Mouse (Mus musculus): ENCODE measurements around the gene Mad2l2. TPM values are rescaled to one million over a fixed set of nuclear protein-coding genes. Genes with fewer than 3 reads are reported as not detected.

Gene Mad2l2
- polyA plus RNA-seq, 1 experiment: 25.2 TPM

GRCm38 (mm10) chr4:148087907-148088527, 42.2 kb upstream of the Mad2l2 start, which contains the start of gene Agtrap:
Gene Agtrap (minus strand): TSS chr4:148088031.
- TF ChIP-seq CTCF (IDR thresholded peaks at IDR 0.05; ENCODE audit: extremely low read depth, insufficient read depth, low read length) (no peak), POLR2A (IDR thresholded peaks at IDR 0.05; ENCODE audit: extremely low read depth, insufficient read depth, low read length) (peak; percentile 30; the same call in 1 of the 2 replicates)
- Histone ChIP-seq H3K4me1 (ENCODE audit: control insufficient read depth, insufficient read depth, low read length) (no peaks in the 10 kb centered on the region), H3K4me3 (ENCODE audit: insufficient read depth, low read length) (peak within 1 kb of the TSS; percentile 7), H3K27ac (ENCODE audit: insufficient read depth, low read length) (no peak within 1 kb of the TSS)

GRCm38 (mm10) chr4:148089166-148089565, 41.0 kb upstream of the Mad2l2 start:
- Histone ChIP-seq H3K4me3 (ENCODE audit: insufficient read depth, low read length) (no peak overlapping the region), H3K4me1 (ENCODE audit: control insufficient read depth, insufficient read depth, low read length) (no peaks in the 10 kb centered on the region), H3K27ac (ENCODE audit: insufficient read depth, low read length) (no peak overlapping the region)
- TF ChIP-seq POLR2A (IDR thresholded peaks at IDR 0.05; ENCODE audit: extremely low read depth, insufficient read depth, low read length): no peak
- no peak for TF ChIP-seq CTCF (IDR thresholded peaks at IDR 0.05; ENCODE audit: extremely low read depth, insufficient read depth, low read length)

- no peaks in the 10 kb centered on the region for H3K4me1 ChIP-seq (ENCODE audit: control insufficient read depth, insufficient read depth, low read length)
- no peak overlapping the region for H3K27ac ChIP-seq (ENCODE audit: insufficient read depth, low read length)
- H3K4me3 ChIP-seq (ENCODE audit: insufficient read depth, low read length): no peak overlapping the region
- TF ChIP-seq POLR2A (IDR thresholded peaks at IDR 0.05; ENCODE audit: extremely low read depth, insufficient read depth, low read length) (no peak), CTCF (IDR thresholded peaks at IDR 0.05; ENCODE audit: extremely low read depth, insufficient read depth, low read length) (no peak)
Observed at GRCm38 (mm10) chr4:148091181-148091580, 39.0 kb upstream of the Mad2l2 start.

- no peaks in the 10 kb centered on the region for H3K4me1 ChIP-seq (ENCODE audit: control insufficient read depth, insufficient read depth, low read length)
- TF ChIP-seq POLR2A (IDR thresholded peaks at IDR 0.05; ENCODE audit: extremely low read depth, insufficient read depth, low read length) (no peak), CTCF (IDR thresholded peaks at IDR 0.05; ENCODE audit: extremely low read depth, insufficient read depth, low read length) (no peak)
Observed at GRCm38 (mm10) chr4:148092551-148093271, 37.5 kb upstream of the Mad2l2 start.

GRCm38 (mm10) chr4:148094161-148094560, 36.0 kb upstream of the Mad2l2 start:
- Histone ChIP-seq H3K4me3 (ENCODE audit: insufficient read depth, low read length) (no peak overlapping the region), H3K27ac (ENCODE audit: insufficient read depth, low read length) (no peak overlapping the region), H3K4me1 (ENCODE audit: control insufficient read depth, insufficient read depth, low read length) (no peaks in the 10 kb centered on the region)
- TF ChIP-seq POLR2A (IDR thresholded peaks at IDR 0.05; ENCODE audit: extremely low read depth, insufficient read depth, low read length) (no peak), CTCF (IDR thresholded peaks at IDR 0.05; ENCODE audit: extremely low read depth, insufficient read depth, low read length) (no peak)

More at GRCm38 (mm10) chr4:148092551-148093271, 37.5 kb upstream of the Mad2l2 start:
- H3K4me3 ChIP-seq (ENCODE audit: insufficient read depth, low read length): no peak overlapping the region
- H3K27ac ChIP-seq (ENCODE audit: insufficient read depth, low read length): no peak overlapping the region

- Histone ChIP-seq H3K4me1 (ENCODE audit: control insufficient read depth, insufficient read depth, low read length) (no peaks in the 10 kb centered on the region), H3K4me3 (ENCODE audit: insufficient read depth, low read length) (no peak overlapping the region), H3K27ac (ENCODE audit: insufficient read depth, low read length) (no peak overlapping the region)
- TF ChIP-seq CTCF (IDR thresholded peaks at IDR 0.05; ENCODE audit: extremely low read depth, insufficient read depth, low read length): no peak
- TF ChIP-seq POLR2A (IDR thresholded peaks at IDR 0.05; ENCODE audit: extremely low read depth, insufficient read depth, low read length): no peak
Observed at GRCm38 (mm10) chr4:148095081-148095480, 35.1 kb upstream of the Mad2l2 start.

GRCm38 (mm10) chr4:148097936-148098335, 32.2 kb upstream of the Mad2l2 start:
- Histone ChIP-seq H3K27ac (ENCODE audit: insufficient read depth, low read length) (no peak overlapping the region), H3K4me3 (ENCODE audit: insufficient read depth, low read length) (no peak overlapping the region), H3K4me1 (ENCODE audit: control insufficient read depth, insufficient read depth, low read length) (no peaks in the 10 kb centered on the region)
- TF ChIP-seq POLR2A (IDR thresholded peaks at IDR 0.05; ENCODE audit: extremely low read depth, insufficient read depth, low read length) (no peak), CTCF (IDR thresholded peaks at IDR 0.05; ENCODE audit: extremely low read depth, insufficient read depth, low read length) (no peak)

- Histone ChIP-seq H3K27ac (ENCODE audit: insufficient read depth, low read length) (no peak overlapping the region), H3K4me1 (ENCODE audit: control insufficient read depth, insufficient read depth, low read length) (no peaks in the 10 kb centered on the region), H3K4me3 (ENCODE audit: insufficient read depth, low read length) (no peak overlapping the region)
- TF ChIP-seq CTCF (IDR thresholded peaks at IDR 0.05; ENCODE audit: extremely low read depth, insufficient read depth, low read length) (no peak), POLR2A (IDR thresholded peaks at IDR 0.05; ENCODE audit: extremely low read depth, insufficient read depth, low read length) (no peak)
Observed at GRCm38 (mm10) chr4:148098666-148099065, 31.5 kb upstream of the Mad2l2 start.

- TF ChIP-seq CTCF (IDR thresholded peaks at IDR 0.05; ENCODE audit: extremely low read depth, insufficient read depth, low read length) (peak; percentile 44), POLR2A (IDR thresholded peaks at IDR 0.05; ENCODE audit: extremely low read depth, insufficient read depth, low read length) (no peak)
- H3K4me1 ChIP-seq (ENCODE audit: control insufficient read depth, insufficient read depth, low read length): no peaks in the 10 kb centered on the region
- H3K27ac ChIP-seq (ENCODE audit: insufficient read depth, low read length): no peak overlapping the region
- peak overlapping the region; percentile 9; the same call in 1 of the 2 replicates for H3K4me3 ChIP-seq (ENCODE audit: insufficient read depth, low read length)
Observed at GRCm38 (mm10) chr4:148101801-148102527, 28.2 kb upstream of the Mad2l2 start.

Data from cortical plate, adult 2 months (tissue).